Mouse (Mus musculus) ES-E14 (cell line): ENCODE data around the gene Rogdi.

Experiments
- CHD2 ChIP-seq: IDR thresholded peaks from 2 replicates; pipeline ENCODE4 v1.6.1; 2014; ENCODE audit warnings: mild to moderate bottlenecking, low read depth, low read length, inconsistent platforms
- HCFC1 ChIP-seq: IDR thresholded peaks from 2 replicates; pipeline ENCODE4 v1.6.1; 2012; ENCODE audit warnings: low read length, inconsistent platforms, borderline replicate concordance; ENCODE audit not compliant: insufficient read depth
- ZNF384 ChIP-seq: IDR thresholded peaks from 2 replicates; pipeline ENCODE4 v1.6.1; 2012; ENCODE audit warnings: low read depth, low read length, inconsistent platforms

- TF ChIP-seq CHD2 (no peak), HCFC1 (no peak), ZNF384 (no peak)
These were observed 47.8 kb downstream of the Rogdi start for GRCm38 (mm10) chr16:4965392-4966129.
